Mouse (Mus musculus): Measurements from ENCODE around the gene Zfp526. TPM values are rescaled to one million over a fixed set of nuclear protein-coding genes. Genes with fewer than 3 reads are reported as not detected.

The Zfp526 gene
- polyA plus RNA-seq, 1 experiment: 5.4 TPM

GRCm38 (mm10) chr7:25197384-25198018 is 23.7 kb upstream of the Zfp526 start:
- Histone ChIP-seq H3ac (ENCODE audit: control insufficient read depth, insufficient read length, low read depth) (no peak overlapping the region), H3K79me3 (ENCODE audit: low read depth) (no peaks in the 10 kb centered on the region), H3K27me3 (ENCODE audit: control insufficient read depth, insufficient read depth, insufficient read length) (peaks cover 6% of the 10 kb centered on the region), H3K79me2 (ENCODE audit: control insufficient read depth, insufficient read depth) (no peaks in the 10 kb centered on the region), H3K36me3 (ENCODE audit: control insufficient read depth, insufficient read depth) (no peaks in the 10 kb centered on the region), H3K4me3 (ENCODE audit: insufficient read depth, poor library complexity, severe bottlenecking) (no peak overlapping the region)
- peak; percentile 61 for TF ChIP-seq CEBPB (IDR thresholded peaks at IDR 0.05; ENCODE audit: low read depth)
- TF ChIP-seq MAX (IDR thresholded peaks at IDR 0.05): peak; percentile 86
- TF ChIP-seq MYOD1 (IDR thresholded peaks at IDR 0.05; ENCODE audit: control insufficient read depth, insufficient read length, low read depth): no peak
- TF ChIP-seq USF1 (IDR thresholded peaks at IDR 0.05; ENCODE audit: low read depth): peak; percentile 84
- no peak for TF ChIP-seq CTCF (IDR thresholded peaks at IDR 0.05; ENCODE audit: control insufficient read depth, insufficient read depth, insufficient read length)
- no peak for TF ChIP-seq FOSL1 (IDR thresholded peaks at IDR 0.05; ENCODE audit: insufficient read depth, low read length, poor library complexity, severe bottlenecking)

- Histone ChIP-seq H3K79me2 (ENCODE audit: control insufficient read depth, insufficient read depth) (no peaks in the 10 kb centered on the region), H3K27me3 (ENCODE audit: control insufficient read depth, insufficient read depth, insufficient read length) (no peaks in the 10 kb centered on the region), H3ac (ENCODE audit: control insufficient read depth, insufficient read length, low read depth) (no peak overlapping the region), H3K36me3 (ENCODE audit: control insufficient read depth, insufficient read depth) (no peaks in the 10 kb centered on the region), H3K79me3 (ENCODE audit: low read depth) (no peaks in the 10 kb centered on the region), H3K4me3 (ENCODE audit: insufficient read depth, poor library complexity, severe bottlenecking) (no peak overlapping the region)
- TF ChIP-seq MYOD1 (IDR thresholded peaks at IDR 0.05; ENCODE audit: control insufficient read depth, insufficient read length, low read depth) (no peak), USF1 (IDR thresholded peaks at IDR 0.05; ENCODE audit: low read depth) (no peak), FOSL1 (IDR thresholded peaks at IDR 0.05; ENCODE audit: insufficient read depth, low read length, poor library complexity, severe bottlenecking) (no peak), MAX (IDR thresholded peaks at IDR 0.05) (no peak), CEBPB (IDR thresholded peaks at IDR 0.05; ENCODE audit: low read depth) (no peak), MYOG (IDR thresholded peaks at IDR 0.05; ENCODE audit: control insufficient read depth, extremely low read depth, insufficient read length) (no peak), CTCF (IDR thresholded peaks at IDR 0.05; ENCODE audit: control insufficient read depth, insufficient read depth, insufficient read length) (no peak)
Measured at GRCm38 (mm10) chr7:25203624-25204023, 17.6 kb upstream of the Zfp526 start.

- Histone ChIP-seq H3K79me3 (ENCODE audit: low read depth) (no peaks in the 10 kb centered on the region), H3ac (ENCODE audit: control insufficient read depth, insufficient read length, low read depth) (no peak overlapping the region), H3K4me3 (ENCODE audit: insufficient read depth, poor library complexity, severe bottlenecking) (no peak overlapping the region), H3K36me3 (ENCODE audit: control insufficient read depth, insufficient read depth) (no peaks in the 10 kb centered on the region), H3K27me3 (ENCODE audit: control insufficient read depth, insufficient read depth, insufficient read length) (no peaks in the 10 kb centered on the region), H3K79me2 (ENCODE audit: control insufficient read depth, insufficient read depth) (no peaks in the 10 kb centered on the region)
- TF ChIP-seq CEBPB (IDR thresholded peaks at IDR 0.05; ENCODE audit: low read depth): no peak
- TF ChIP-seq MYOG (IDR thresholded peaks at IDR 0.05; ENCODE audit: control insufficient read depth, extremely low read depth, insufficient read length): no peak
- no peak for TF ChIP-seq MAX (IDR thresholded peaks at IDR 0.05)
- TF ChIP-seq USF1 (IDR thresholded peaks at IDR 0.05; ENCODE audit: low read depth): no peak
- TF ChIP-seq CTCF (IDR thresholded peaks at IDR 0.05; ENCODE audit: control insufficient read depth, insufficient read depth, insufficient read length): no peak
- TF ChIP-seq MYOD1 (IDR thresholded peaks at IDR 0.05; ENCODE audit: control insufficient read depth, insufficient read length, low read depth): no peak
- no peak for TF ChIP-seq FOSL1 (IDR thresholded peaks at IDR 0.05; ENCODE audit: insufficient read depth, low read length, poor library complexity, severe bottlenecking)
Measured at GRCm38 (mm10) chr7:25205355-25206093, 15.7 kb upstream of the Zfp526 start.

- no peak overlapping the region for H3K4me3 ChIP-seq (ENCODE audit: insufficient read depth, poor library complexity, severe bottlenecking)
- H3K79me3 ChIP-seq (ENCODE audit: low read depth): no peaks in the 10 kb centered on the region
- no peaks in the 10 kb centered on the region for H3K36me3 ChIP-seq (ENCODE audit: control insufficient read depth, insufficient read depth)
- no peak for TF ChIP-seq CEBPB (IDR thresholded peaks at IDR 0.05; ENCODE audit: low read depth)
- no peak for TF ChIP-seq MYOG (IDR thresholded peaks at IDR 0.05; ENCODE audit: control insufficient read depth, extremely low read depth, insufficient read length)
- no peak for TF ChIP-seq MYOD1 (IDR thresholded peaks at IDR 0.05; ENCODE audit: control insufficient read depth, insufficient read length, low read depth)
- TF ChIP-seq MAX (IDR thresholded peaks at IDR 0.05): no peak
- TF ChIP-seq USF1 (IDR thresholded peaks at IDR 0.05; ENCODE audit: low read depth): no peak
- no peak for TF ChIP-seq FOSL1 (IDR thresholded peaks at IDR 0.05; ENCODE audit: insufficient read depth, low read length, poor library complexity, severe bottlenecking)
- no peak for TF ChIP-seq CTCF (IDR thresholded peaks at IDR 0.05; ENCODE audit: control insufficient read depth, insufficient read depth, insufficient read length)
- H3K27me3 ChIP-seq (ENCODE audit: control insufficient read depth, insufficient read depth, insufficient read length): no peaks in the 10 kb centered on the region
- H3ac ChIP-seq (ENCODE audit: control insufficient read depth, insufficient read length, low read depth): no peak overlapping the region
- H3K79me2 ChIP-seq (ENCODE audit: control insufficient read depth, insufficient read depth): no peaks in the 10 kb centered on the region
Measured at GRCm38 (mm10) chr7:25206094-25206830, 15.0 kb upstream of the Zfp526 start.

- TF ChIP-seq MYOD1 (IDR thresholded peaks at IDR 0.05; ENCODE audit: control insufficient read depth, insufficient read length, low read depth) (no peak), MAX (IDR thresholded peaks at IDR 0.05) (no peak), CEBPB (IDR thresholded peaks at IDR 0.05; ENCODE audit: low read depth) (no peak), MYOG (IDR thresholded peaks at IDR 0.05; ENCODE audit: control insufficient read depth, extremely low read depth, insufficient read length) (no peak), USF1 (IDR thresholded peaks at IDR 0.05; ENCODE audit: low read depth) (no peak), FOSL1 (IDR thresholded peaks at IDR 0.05; ENCODE audit: insufficient read depth, low read length, poor library complexity, severe bottlenecking) (no peak), CTCF (IDR thresholded peaks at IDR 0.05; ENCODE audit: control insufficient read depth, insufficient read depth, insufficient read length) (no peak)
- no peak overlapping the region for H3K4me3 ChIP-seq (ENCODE audit: insufficient read depth, poor library complexity, severe bottlenecking)
- no peak overlapping the region for H3ac ChIP-seq (ENCODE audit: control insufficient read depth, insufficient read length, low read depth)
- H3K36me3 ChIP-seq (ENCODE audit: control insufficient read depth, insufficient read depth): no peaks in the 10 kb centered on the region
- no peaks in the 10 kb centered on the region for H3K79me3 ChIP-seq (ENCODE audit: low read depth)
- H3K27me3 ChIP-seq (ENCODE audit: control insufficient read depth, insufficient read depth, insufficient read length): no peaks in the 10 kb centered on the region
- no peaks in the 10 kb centered on the region for H3K79me2 ChIP-seq (ENCODE audit: control insufficient read depth, insufficient read depth)
Measured at GRCm38 (mm10) chr7:25209161-25209622, 12.0 kb upstream of the Zfp526 start.
